Mouse (Mus musculus) c-Kit-positive CD71-negative TER-119-negative erythroid progenitor cells, embryonic 14.5 days (primary cell): Measurements from ENCODE around the gene Scmh1.

Experiments
- DNase-seq: peaks from one replicate; pipeline ENCODE4 v3.0.0-alpha.2; 2013; ENCODE audit warnings: low read depth

Gene Scmh1

GRCm38 (mm10) chr4:120405806-120406638 lies 941 bp downstream of the Scmh1 start:
- DNase-seq, result peak; percentile 28

GRCm38 (mm10) chr4:120406639-120407273 lies 1.7 kb downstream of the Scmh1 start:
- peak; percentile 4 for DNase-seq

- DNase-seq, result no peak
These were observed 13.0 kb downstream of the Scmh1 start for GRCm38 (mm10) chr4:120418053-120418452.

DNA sequence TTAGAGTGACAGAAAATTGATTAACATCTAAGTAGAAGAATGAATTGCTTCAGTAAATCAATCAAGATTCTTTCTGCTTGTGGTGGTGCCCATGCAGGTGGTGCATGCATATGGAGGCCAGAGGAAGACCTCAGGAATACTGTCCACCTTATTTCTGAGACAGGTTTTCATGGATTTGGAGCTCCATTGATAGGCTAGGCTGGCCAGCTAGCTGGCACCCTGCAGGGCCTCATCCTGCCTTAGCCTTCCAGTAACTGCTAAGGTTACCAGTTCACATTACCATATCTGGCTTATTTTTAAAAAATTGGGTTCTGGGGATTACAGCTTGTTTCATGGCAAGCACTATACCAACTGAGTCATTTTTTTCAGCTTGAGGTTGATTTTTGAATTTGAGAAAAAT lies 15.1 kb downstream of the Scmh1 start:
- no peak for DNase-seq

- no peak for DNase-seq
These were observed 15.6 kb downstream of the Scmh1 start for GRCm38 (mm10) chr4:120420685-120421084.

DNA sequence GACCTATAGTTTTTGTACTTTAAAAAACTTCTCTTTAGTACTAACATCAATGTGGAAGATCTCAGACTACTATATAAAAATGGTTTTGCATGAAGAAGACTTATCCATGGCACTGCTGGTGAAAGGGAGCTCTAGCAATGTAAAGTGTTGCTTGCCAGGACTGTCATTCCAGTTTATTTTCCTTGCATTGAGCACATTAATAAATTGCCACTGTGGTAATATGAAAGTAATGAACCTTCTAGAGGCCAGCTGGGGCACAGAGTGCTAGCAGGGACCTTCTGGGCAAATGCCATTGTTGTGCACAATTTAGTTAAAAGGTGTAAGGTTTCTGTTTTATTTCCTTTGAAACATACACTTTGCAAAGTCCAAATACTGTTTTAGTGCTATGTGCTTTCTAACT lies 25.5 kb downstream of the Scmh1 start:
- no peak for DNase-seq

DNA sequence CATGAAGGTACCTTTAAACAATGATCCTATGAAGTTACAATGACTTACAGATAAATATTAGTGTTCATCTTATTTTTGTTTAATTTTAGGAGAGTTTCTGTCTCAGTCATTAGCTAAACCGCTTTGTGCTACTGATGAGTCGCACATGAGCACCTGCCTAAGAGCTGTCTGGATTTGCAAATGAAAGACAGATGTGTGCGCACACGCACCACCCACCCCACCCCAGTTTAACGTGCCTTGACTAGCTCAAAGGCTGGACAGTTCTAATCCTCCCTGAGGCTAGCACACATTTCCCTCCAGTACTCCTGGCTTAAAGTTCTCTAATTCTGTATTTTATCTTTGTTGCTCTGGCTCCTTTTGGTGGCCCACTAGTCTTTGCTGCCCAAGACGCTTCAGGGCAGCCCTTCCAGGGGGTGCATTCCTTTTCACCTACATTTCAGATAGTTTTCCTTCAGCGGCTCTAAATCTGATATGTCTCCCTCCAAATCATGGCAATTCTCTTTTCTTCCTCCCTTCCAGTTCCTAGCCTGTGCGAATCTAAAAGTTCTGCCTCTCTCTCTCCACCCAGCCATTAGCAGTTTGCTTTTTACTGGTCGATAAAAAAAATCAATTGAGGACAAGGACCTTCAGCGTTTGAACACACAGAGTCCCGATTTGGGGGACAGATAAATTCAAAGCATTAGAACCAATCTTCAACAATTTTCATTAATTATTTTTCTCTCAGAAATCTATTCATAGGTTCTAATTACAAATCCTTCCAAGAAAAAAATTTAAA lies 27.7 kb downstream of the Scmh1 start:
- DNase-seq, result no peak

DNA sequence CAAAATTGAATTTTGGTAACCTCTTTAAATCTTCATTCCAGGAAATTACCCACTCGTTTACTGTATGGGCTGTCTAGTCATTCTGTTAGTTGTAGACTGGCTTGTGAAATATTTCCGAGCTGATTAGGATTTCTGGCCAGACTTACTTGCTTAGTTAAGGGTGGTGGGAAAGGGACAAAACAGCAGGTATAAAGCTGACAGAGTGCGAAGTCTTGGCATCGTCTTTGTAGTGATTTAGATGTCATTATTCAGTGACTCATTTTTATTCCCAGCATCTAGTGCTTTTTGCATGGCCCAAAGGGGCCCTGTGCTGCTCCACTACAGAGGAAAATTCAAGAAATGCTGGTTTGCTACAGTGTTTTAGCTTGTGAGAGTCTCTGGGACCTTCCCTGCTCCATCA lies 56.7 kb downstream of the Scmh1 start:
- DNase-seq, result no peak

- no peak for DNase-seq
These were observed 67.9 kb downstream of the Scmh1 start for GRCm38 (mm10) chr4:120472946-120473345.

GRCm38 (mm10) chr4:120487707-120488106 lies 82.6 kb downstream of the Scmh1 start:
- DNase-seq, result no peak

DNA sequence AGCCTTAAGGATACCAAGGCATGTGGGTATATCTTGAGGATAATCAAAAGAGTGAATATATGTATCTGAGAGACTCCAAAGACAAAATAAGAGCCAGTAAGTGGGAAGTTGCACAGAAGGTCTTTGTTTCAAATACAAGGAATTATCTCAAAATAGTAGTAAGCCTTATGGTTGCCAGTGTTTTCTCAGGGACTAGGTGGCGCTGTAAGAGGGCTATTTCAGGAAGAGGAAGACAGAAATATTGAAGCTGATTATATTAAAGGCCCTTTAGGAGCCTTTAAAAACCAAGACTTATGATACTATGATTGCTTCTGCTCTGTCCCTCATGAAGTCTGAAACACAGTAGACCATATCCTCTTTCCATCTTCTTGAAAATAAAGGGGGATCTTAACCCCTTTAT lies 101.9 kb downstream of the Scmh1 start:
- no peak for DNase-seq

GRCm38 (mm10) chr4:120511203-120511602 lies 106.1 kb downstream of the Scmh1 start:
- DNase-seq, result no peak

DNA sequence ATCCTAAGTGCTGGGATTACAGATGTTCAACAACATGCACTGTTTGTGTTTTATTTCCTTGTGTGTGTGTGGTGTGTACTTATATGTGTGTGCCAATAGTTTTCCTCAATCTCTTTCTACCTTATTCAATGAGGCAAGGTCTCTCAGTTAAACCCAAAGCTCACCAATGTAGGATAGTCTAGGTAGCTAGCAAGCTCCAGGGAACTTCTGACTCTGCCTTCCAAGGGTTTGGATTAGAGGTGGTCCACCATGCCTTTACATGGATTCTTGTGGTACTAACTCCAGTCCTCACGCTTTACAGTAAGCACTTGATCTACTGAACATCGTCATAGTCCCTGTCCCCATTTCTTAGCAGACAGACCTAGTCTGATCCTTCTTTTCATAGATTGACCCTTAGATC lies 109.3 kb downstream of the Scmh1 start:
- no peak for DNase-seq

- no peak for DNase-seq
These were observed 111.4 kb downstream of the Scmh1 start for GRCm38 (mm10) chr4:120516491-120516890.

DNA sequence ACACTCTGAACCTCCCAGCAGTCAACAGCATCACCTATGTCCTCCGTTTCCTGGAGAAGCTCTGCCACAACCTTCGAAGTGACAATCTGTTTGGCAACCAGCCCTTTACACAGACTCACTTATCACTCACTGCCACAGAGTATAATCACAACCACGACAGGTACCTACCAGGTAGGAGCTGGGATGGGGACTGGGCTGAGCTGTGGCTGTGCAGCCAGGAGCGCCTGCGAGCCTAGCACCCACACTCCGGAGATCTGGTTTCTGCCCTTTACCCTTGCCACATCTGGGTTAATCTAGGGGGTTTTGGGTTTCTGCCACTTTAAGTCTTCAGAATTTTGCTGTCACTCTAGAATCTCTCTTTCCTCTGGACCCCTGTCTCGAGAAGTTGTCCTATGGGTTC lies 111.8 kb downstream of the Scmh1 start:
- DNase-seq, result no peak

GRCm38 (mm10) chr4:120517335-120517734 lies 112.3 kb downstream of the Scmh1 start:
- no peak for DNase-seq

- DNase-seq, result no peak
These were observed 116.7 kb downstream of the Scmh1 start for GRCm38 (mm10) chr4:120521761-120522160.

DNA sequence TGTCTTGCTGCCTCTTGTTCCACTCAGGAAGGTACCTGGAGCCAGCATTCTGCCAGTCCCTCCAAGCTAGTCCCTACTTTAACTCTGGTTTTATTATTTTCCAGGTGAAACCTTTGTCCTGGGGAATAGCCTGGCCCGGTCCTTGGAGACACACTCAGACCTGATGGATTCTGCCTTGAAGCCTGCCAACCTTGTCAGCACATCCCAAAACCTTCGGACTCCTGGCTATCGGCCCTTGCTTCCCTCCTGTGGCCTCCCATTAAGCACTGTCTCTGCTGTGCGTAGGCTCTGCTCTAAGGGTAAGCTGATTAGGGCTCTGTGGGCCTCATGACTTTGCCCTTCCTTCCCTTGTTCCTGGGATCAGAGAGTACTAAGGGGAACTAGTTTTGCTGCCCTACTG lies 117.3 kb downstream of the Scmh1 start:
- DNase-seq, result no peak

- DNase-seq, result peak; percentile 9
These were observed 118.0 kb downstream of the Scmh1 start for GRCm38 (mm10) chr4:120523092-120523491.

- no peak for DNase-seq
These were observed 123.1 kb downstream of the Scmh1 start for GRCm38 (mm10) chr4:120528171-120528570.

- DNase-seq, result no peak
These were observed 126.9 kb downstream of the Scmh1 start, which contains the start of gene Slfnl1 for GRCm38 (mm10) chr4:120531986-120532385. Gene Slfnl1, plus strand, starts transcription at chr4:120532231.

- DNase-seq, result no peak
These were observed 133.6 kb downstream of the Scmh1 start for GRCm38 (mm10) chr4:120538664-120539063.

DNA sequence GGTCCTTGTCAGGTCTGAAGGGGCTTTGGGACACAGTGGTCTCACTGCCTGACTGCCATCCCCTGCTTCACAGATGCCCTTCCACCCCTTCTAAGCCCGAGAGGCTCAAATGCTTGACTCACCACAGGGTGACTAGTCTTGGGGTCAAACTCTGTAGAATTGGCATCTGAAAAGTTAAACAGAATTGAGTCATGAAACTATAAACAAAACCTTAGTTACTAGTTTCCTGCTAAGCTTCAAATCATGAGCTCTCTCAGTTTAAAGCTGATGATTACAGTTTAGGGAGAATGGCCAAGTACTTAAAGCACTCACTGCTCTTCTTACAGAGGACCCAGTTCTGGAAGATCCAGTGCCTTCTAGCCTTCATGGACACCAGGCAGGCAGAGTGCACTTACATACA lies 139.8 kb downstream of the Scmh1 start:
- no peak for DNase-seq
